Mouse (Mus musculus): ENCODE data around the gene Orc5.

DNA sequence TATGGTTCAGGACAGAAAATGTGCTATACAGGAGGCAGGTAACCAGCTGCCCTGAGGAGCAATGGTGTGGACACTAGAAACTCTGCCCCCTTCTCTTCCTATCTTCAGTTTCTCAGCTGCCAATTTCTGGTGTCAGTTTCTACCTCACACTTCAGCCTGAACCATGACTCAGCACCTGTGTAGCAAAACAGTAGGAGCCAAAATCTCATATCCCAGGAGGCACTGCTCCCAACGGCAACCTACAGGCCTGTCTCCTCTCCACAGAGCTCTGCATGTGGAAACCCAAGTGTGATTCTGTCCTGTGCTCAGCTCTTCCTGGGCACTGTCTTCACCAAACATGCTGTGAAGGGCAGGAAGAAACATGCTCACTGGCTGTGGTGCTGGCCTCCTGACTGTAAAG, 64.5 kb downstream of the Orc5 start:
- TF ChIP-seq POLR2A (IDR thresholded peaks at IDR 0.05; ENCODE audit: borderline replicate concordance, extremely low read depth, insufficient read depth, insufficient read length, poor library complexity, severe bottlenecking) (no peak), CTCF (IDR thresholded peaks at IDR 0.05; ENCODE audit: borderline replicate concordance, extremely low read depth, insufficient read depth, insufficient read length) (no peak)

All from brain, embryonic 14.5 days (tissue).